Mouse (Mus musculus) olfactory bulb, adult 2 months (tissue): Measurements from ENCODE around the gene Kalrn.

Experiments used
- CTCF ChIP-seq: fragments of 200-500 bp; IDR thresholded peaks from 2 replicates; pipeline ENCODE4 v1.5.1; 2012; ENCODE audit warnings: low read depth, mild to moderate bottlenecking, low read length, moderate library complexity; ENCODE audit not compliant: insufficient read depth
- POLR2A ChIP-seq: fragments of 200-500 bp; IDR thresholded peaks from 2 replicates; pipeline ENCODE4 v1.6.1; 2012; ENCODE audit warnings: mild to moderate bottlenecking, low read depth, low read length, moderate library complexity; ENCODE audit not compliant: insufficient read depth

DNA sequence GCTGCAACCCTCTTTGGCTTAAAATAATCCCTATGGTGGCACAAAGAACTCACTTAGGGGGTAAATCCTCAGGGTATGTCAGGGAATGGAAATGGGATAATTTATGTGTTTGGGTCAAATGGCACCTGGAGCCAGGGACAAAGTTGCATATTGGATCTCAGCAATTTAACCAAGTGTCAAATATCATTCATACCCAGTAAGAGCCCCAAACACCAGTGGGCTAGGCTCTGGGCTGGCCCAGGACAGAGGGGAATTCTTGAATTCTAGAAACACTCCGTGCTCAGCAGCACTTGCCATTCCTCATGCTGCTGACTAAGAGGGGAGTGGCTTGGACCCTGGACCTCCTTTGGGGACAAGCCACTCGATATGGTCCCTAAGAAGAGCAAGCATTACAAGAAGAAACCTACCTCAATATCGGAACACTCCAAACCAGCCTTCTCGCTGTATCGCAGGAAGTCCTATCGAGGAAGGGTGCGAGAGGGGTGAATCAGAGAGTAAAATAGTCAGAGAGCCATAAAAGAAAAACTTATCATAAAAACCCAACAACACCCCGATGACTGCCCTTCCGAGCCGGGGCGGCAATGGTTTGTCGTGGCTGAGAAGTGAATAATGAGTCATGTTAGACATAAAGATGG is 541.2 kb downstream of the Kalrn start:
- TF ChIP-seq CTCF (no peak), POLR2A (no peak)
